Mouse (Mus musculus) limb, embryonic 11.5 days (tissue): Measurements from ENCODE around the gene Astn2. TPM values are rescaled to one million over a fixed set of nuclear protein-coding genes. Genes with fewer than 3 reads are reported as not detected.

Experiments used
- ATAC-seq: fragments of 200-750 bp; cut with Nextera tagmentation; 2 replicates; pipeline ENCODE4 v1.8.0; 2017; ENCODE audit warnings: low read depth; ENCODE audit not compliant: insufficient number of reproducible peaks, low FRiP score, low TSS enrichment
- DNase-seq: peaks from one replicate; pipeline ENCODE4 v3.0.0-alpha.2; 2015; ENCODE audit warnings: low spot score
- H3K27ac ChIP-seq: fragments of 300-500 bp; sonication (generic); replicated peaks from 2 replicates; pipeline ENCODE4 v1.5.1; 2014; ENCODE audit warnings: low read depth, mild to moderate bottlenecking, low read length
- H3K27me3 ChIP-seq: fragments of 300-500 bp; sonication (generic); 2 replicates; pipeline ENCODE4 v1.6.1; 2014; ENCODE audit warnings: mild to moderate bottlenecking, low read length, mixed read lengths; ENCODE audit not compliant: control insufficient read depth, insufficient read depth
- H3K36me3 ChIP-seq: fragments of 300-500 bp; sonication (generic); 2 replicates; pipeline ENCODE4 v1.6.1; 2014; ENCODE audit warnings: mild to moderate bottlenecking, low read length, moderate library complexity, mixed read lengths; ENCODE audit not compliant: control insufficient read depth, insufficient read depth
- H3K4me1 ChIP-seq: fragments of 300-500 bp; sonication (generic); 2 replicates; pipeline ENCODE4 v1.6.1; 2014; ENCODE audit warnings: low read length, mixed read lengths; ENCODE audit not compliant: control insufficient read depth, insufficient read depth
- H3K4me2 ChIP-seq: fragments of 300-500 bp; sonication (generic); 2 replicates; pipeline ENCODE4 v1.6.1; 2014; ENCODE audit warnings: low read depth, mild to moderate bottlenecking, moderate library complexity; ENCODE audit not compliant: severe bottlenecking
- H3K4me3 ChIP-seq: fragments of 300-500 bp; sonication (generic); 2 replicates; pipeline ENCODE4 v1.5.1; 2014; ENCODE audit warnings: low read depth, low read length
- H3K9ac ChIP-seq: fragments of 300-500 bp; sonication (generic); 2 replicates; pipeline ENCODE4 v1.6.1; 2014; ENCODE audit warnings: mild to moderate bottlenecking, low read length
- H3K9me3 ChIP-seq: fragments of 300-500 bp; sonication (generic); 2 replicates; pipeline ENCODE4 v1.6.1; 2016; ENCODE audit warnings: low read length; ENCODE audit not compliant: control insufficient read depth
- WGBS: fragments of 180-500 bp; shearing (Covaris S2); extraction: QIAGEN DNeasy Blood & Tissue Kit; methylation state at CpG from one replicate; pipeline ENCODE4 v1.1.7; 2014; 5-methylcytosine and 5-hydroxymethylcytosine counted together
- polyA plus RNA-seq: library from polyadenylated mRNA; unstranded; fragments of >200 nt; fragmentation: Nextera tagmentation; extraction: Ambion mirVana; gene quantifications from 2 replicates; pipeline ENCODE4 v1.2.1, GENCODE M21; 2014

The Astn2 gene
- polyA plus RNA-seq, 1 experiment from 2014 or later: 0.47 TPM

- Histone ChIP-seq H3K9ac (no peak overlapping the region), H3K27me3 (no peaks in the 10 kb centered on the region), H3K4me2 (no peak overlapping the region), H3K4me1 (no peaks in the 10 kb centered on the region), H3K4me3 (no peak overlapping the region), H3K9me3 (no peaks in the 10 kb centered on the region), H3K36me3 (no peaks in the 10 kb centered on the region), H3K27ac (no peak overlapping the region)
- WGBS: 76% methylated on average over 3 of the region's 3 CpGs
- DNase-seq: peak; percentile 2
- ATAC-seq: no peak
Observed at GRCm38 (mm10) chr4:65761658-65762057, 642.8 kb downstream of the Astn2 start.

GRCm38 (mm10) chr4:65758875-65759201, 645.6 kb downstream of the Astn2 start:
- 96% methylated on average over 1 of the region's 1 CpGs for WGBS
- H3K4me1 ChIP-seq: no peaks in the 10 kb centered on the region
- no peak for ATAC-seq

GRCm38 (mm10) chr4:65758174-65758874, 646.1 kb downstream of the Astn2 start:
- H3K9me3 ChIP-seq: no peaks in the 10 kb centered on the region
- 68% methylated on average over 5 of the region's 5 CpGs for WGBS
- ATAC-seq (no peak), DNase-seq (no peak)
- no peak overlapping the region for H3K4me2 ChIP-seq
- H3K27me3 ChIP-seq: no peaks in the 10 kb centered on the region
- no peaks in the 10 kb centered on the region for H3K36me3 ChIP-seq
- no peak overlapping the region for H3K27ac ChIP-seq
- no peak overlapping the region for H3K4me3 ChIP-seq
- H3K9ac ChIP-seq: no peak overlapping the region
- no peaks in the 10 kb centered on the region for H3K4me1 ChIP-seq

More at GRCm38 (mm10) chr4:65758875-65759201, 645.6 kb downstream of the Astn2 start:
- no peaks in the 10 kb centered on the region for H3K36me3 ChIP-seq
- no peak overlapping the region for H3K27ac ChIP-seq
- H3K4me2 ChIP-seq: no peak overlapping the region
- no peaks in the 10 kb centered on the region for H3K9me3 ChIP-seq
- no peak overlapping the region for H3K9ac ChIP-seq
- no peak for DNase-seq
- H3K4me3 ChIP-seq: no peak overlapping the region
- no peaks in the 10 kb centered on the region for H3K27me3 ChIP-seq

GRCm38 (mm10) chr4:65752941-65753340, 651.5 kb downstream of the Astn2 start:
- Histone ChIP-seq H3K36me3 (no peaks in the 10 kb centered on the region), H3K9ac (no peak overlapping the region), H3K9me3 (no peaks in the 10 kb centered on the region), H3K27ac (no peak overlapping the region), H3K27me3 (no peaks in the 10 kb centered on the region), H3K4me1 (no peaks in the 10 kb centered on the region), H3K4me2 (no peak overlapping the region), H3K4me3 (no peak overlapping the region)
- ATAC-seq: no peak
- no peak for DNase-seq
- WGBS: 85% methylated on average over 3 of the region's 3 CpGs

- Histone ChIP-seq H3K4me1 (no peaks in the 10 kb centered on the region), H3K4me3 (no peak overlapping the region), H3K27ac (no peak overlapping the region), H3K36me3 (no peaks in the 10 kb centered on the region), H3K9me3 (no peaks in the 10 kb centered on the region), H3K4me2 (no peak overlapping the region), H3K9ac (no peak overlapping the region), H3K27me3 (no peaks in the 10 kb centered on the region)
- ATAC-seq (no peak), DNase-seq (no peak)
Observed at GRCm38 (mm10) chr4:65744788-65745187, 659.6 kb downstream of the Astn2 start.

- Histone ChIP-seq H3K27ac (no peak overlapping the region), H3K9ac (no peak overlapping the region), H3K4me3 (no peak overlapping the region), H3K9me3 (no peaks in the 10 kb centered on the region), H3K4me2 (no peak overlapping the region), H3K36me3 (no peaks in the 10 kb centered on the region), H3K4me1 (no peaks in the 10 kb centered on the region), H3K27me3 (no peaks in the 10 kb centered on the region)
- DNase-seq (no peak), ATAC-seq (no peak)
- 59% methylated on average over 5 of the region's 5 CpGs for WGBS
Observed at GRCm38 (mm10) chr4:65744088-65744610, 660.3 kb downstream of the Astn2 start.

- ATAC-seq: no peak
- Histone ChIP-seq H3K27ac (no peak overlapping the region), H3K27me3 (no peaks in the 10 kb centered on the region)
Observed at GRCm38 (mm10) chr4:65743160-65743691, 661.2 kb downstream of the Astn2 start.

GRCm38 (mm10) chr4:65724414-65724813, 680.0 kb downstream of the Astn2 start:
- ATAC-seq: no peak
- no peak for DNase-seq
- Histone ChIP-seq H3K9me3 (no peaks in the 10 kb centered on the region), H3K4me3 (no peak overlapping the region), H3K36me3 (no peaks in the 10 kb centered on the region), H3K9ac (no peak overlapping the region), H3K4me2 (no peak overlapping the region), H3K27ac (no peak overlapping the region), H3K27me3 (no peaks in the 10 kb centered on the region), H3K4me1 (no peaks in the 10 kb centered on the region)
- WGBS: 73% methylated on average over 6 of the region's 6 CpGs

More at GRCm38 (mm10) chr4:65743160-65743691, 661.2 kb downstream of the Astn2 start:
- no peak overlapping the region for H3K9ac ChIP-seq
- no peaks in the 10 kb centered on the region for H3K9me3 ChIP-seq
- no peaks in the 10 kb centered on the region for H3K36me3 ChIP-seq
- no peaks in the 10 kb centered on the region for H3K4me1 ChIP-seq
- no peak overlapping the region for H3K4me2 ChIP-seq
- no peak for DNase-seq
- no peak overlapping the region for H3K4me3 ChIP-seq
